Mouse (Mus musculus) embryonic facial prominence, embryonic 14.5 days (tissue): ENCODE data around the gene Rab5c. TPM values are rescaled to one million over a fixed set of nuclear protein-coding genes. Genes with fewer than 3 reads are reported as not detected.
A peak's percentile ranks its signal among the peaks of the same experiment; 100 is the strongest.

Source experiments
- ATAC-seq: fragments of 200-750 bp; cut with Nextera tagmentation; 2 replicates; pipeline ENCODE4 v1.8.0; 2017; ENCODE audit warnings: low read depth, moderate number of reproducible peaks, moderate TSS enrichment
- DNase-seq: peaks from one replicate; pipeline ENCODE4 v3.0.0-alpha.2; 2015; ENCODE audit warnings: low spot score
- H3K27ac ChIP-seq: fragments of 300-500 bp; sonication (generic); replicated peaks from 2 replicates; pipeline ENCODE4 v1.5.1; 2014; ENCODE audit warnings: low read depth, mild to moderate bottlenecking, low read length, moderate library complexity
- H3K27me3 ChIP-seq: fragments of 300-500 bp; sonication (generic); replicated peaks from 2 replicates; pipeline ENCODE4 v1.6.1; 2014; ENCODE audit warnings: low read length; ENCODE audit not compliant: control insufficient read depth, insufficient read depth
- H3K36me3 ChIP-seq: fragments of 300-500 bp; sonication (generic); 2 replicates; pipeline ENCODE4 v1.6.1; 2014; ENCODE audit warnings: low read length, mixed read lengths; ENCODE audit not compliant: control insufficient read depth, insufficient read depth
- H3K4me1 ChIP-seq: fragments of 300-500 bp; sonication (generic); 2 replicates; pipeline ENCODE4 v1.6.1; 2014; ENCODE audit warnings: antibody characterized with exemption, low read length; ENCODE audit not compliant: control insufficient read depth, insufficient read depth
- H3K4me2 ChIP-seq: fragments of 300-500 bp; sonication (generic); 2 replicates; pipeline ENCODE4 v1.6.1; 2014; ENCODE audit warnings: low read depth, mild to moderate bottlenecking, low read length, moderate library complexity, mixed read lengths
- H3K4me3 ChIP-seq: fragments of 300-500 bp; sonication (generic); 2 replicates; pipeline ENCODE4 v1.5.1; 2014; ENCODE audit warnings: low read depth, mild to moderate bottlenecking, low read length
- H3K9ac ChIP-seq: fragments of 300-500 bp; sonication (generic); 2 replicates; pipeline ENCODE4 v1.6.1; 2014; ENCODE audit warnings: low read depth, mild to moderate bottlenecking, low read length, moderate library complexity, mixed read lengths
- H3K9me3 ChIP-seq: fragments of 300-500 bp; sonication (generic); 2 replicates; pipeline ENCODE4 v1.6.1; 2016; ENCODE audit warnings: low read length; ENCODE audit not compliant: control insufficient read depth
- WGBS: fragments of 180-500 bp; shearing (Covaris S2); extraction: QIAGEN DNeasy Blood & Tissue Kit; methylation state at CpG from one replicate; pipeline ENCODE4 v1.1.7; 2014; 5-methylcytosine and 5-hydroxymethylcytosine counted together
- polyA plus RNA-seq: library from polyadenylated mRNA; unstranded; fragments of >200 nt; fragmentation: Nextera tagmentation; extraction: Ambion mirVana; gene quantifications from 2 replicates; pipeline ENCODE4 v1.2.1, GENCODE M21; 2014

The Rab5c gene
- polyA plus RNA-seq, 1 experiment from 2014 or later = 70.7 TPM

GRCm38 (mm10) chr11:100700710-100701109, 37.3 kb downstream of the Rab5c start:
- no peaks in the 10 kb centered on the region for H3K27me3 ChIP-seq
- no peak for DNase-seq
- 0 out of 2 replicates have a peak, but pooled peaks cover 3% of the 10 kb centered on the region for H3K4me1 ChIP-seq
- H3K9me3 ChIP-seq = no peaks in the 10 kb centered on the region
- H3K36me3 ChIP-seq = peaks cover 15% of the 10 kb centered on the region; the same call in 1 of the 2 replicates
- H3K27ac ChIP-seq = no peak overlapping the region
- peak overlapping the region; percentile 33; the same call in 1 of the 2 replicates for H3K4me3 ChIP-seq
- WGBS = 82% methylated on average over 3 of the region's 3 CpGs
- no peak overlapping the region for H3K9ac ChIP-seq
- H3K4me2 ChIP-seq = peak overlapping the region; percentile 51
- no peak for ATAC-seq

DNA sequence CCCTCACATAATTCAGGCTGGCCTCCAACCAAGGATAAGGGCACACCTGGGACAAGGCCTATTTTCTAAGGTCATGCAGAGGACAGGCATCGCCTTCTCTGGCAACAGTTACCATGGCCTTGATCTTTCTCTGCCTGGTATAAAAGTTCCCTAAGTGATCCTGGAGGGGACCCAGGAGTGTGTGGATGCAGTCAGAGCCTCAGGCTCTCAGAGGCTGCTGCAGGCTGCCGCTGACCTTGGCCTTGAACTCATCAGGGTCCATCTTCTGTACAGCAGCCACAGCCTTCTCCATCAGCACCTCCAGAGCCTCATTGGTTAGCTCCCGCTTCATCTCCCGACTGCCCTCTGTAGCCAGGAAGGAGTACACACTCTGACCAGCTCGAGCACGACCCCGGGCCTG, 40.1 kb downstream of the Rab5c start:
- no peak for DNase-seq
- Histone ChIP-seq H3K4me2 (no peak overlapping the region), H3K27ac (no peak overlapping the region), H3K4me3 (no peak overlapping the region), H3K9ac (no peak overlapping the region; the same call in 1 of the 2 replicates), H3K36me3 (no peaks in the 10 kb centered on the region), H3K27me3 (peaks cover under 1% of the 10 kb centered on the region; the same call in 1 of the 2 replicates), H3K9me3 (no peaks in the 10 kb centered on the region), H3K4me1 (0 out of 2 replicates have a peak, but pooled peaks cover 3% of the 10 kb centered on the region)
- ATAC-seq = no peak
- WGBS = 62% methylated on average over 7 of the region's 7 CpGs

GRCm38 (mm10) chr11:100694926-100695325, 43.1 kb downstream of the Rab5c start:
- Histone ChIP-seq H3K9me3 (no peaks in the 10 kb centered on the region), H3K9ac (no peak overlapping the region), H3K27me3 (peaks cover 22% of the 10 kb centered on the region; the same call in 1 of the 2 replicates), H3K27ac (no peak overlapping the region), H3K36me3 (no peaks in the 10 kb centered on the region), H3K4me2 (no peak overlapping the region), H3K4me3 (no peak overlapping the region), H3K4me1 (0 out of 2 replicates have a peak, but pooled peaks cover 4% of the 10 kb centered on the region)
- 24% methylated on average over 5 of the region's 5 CpGs for WGBS
- ATAC-seq = peak; percentile 70; the same call in 1 of the 2 replicates
- no peak for DNase-seq

DNA sequence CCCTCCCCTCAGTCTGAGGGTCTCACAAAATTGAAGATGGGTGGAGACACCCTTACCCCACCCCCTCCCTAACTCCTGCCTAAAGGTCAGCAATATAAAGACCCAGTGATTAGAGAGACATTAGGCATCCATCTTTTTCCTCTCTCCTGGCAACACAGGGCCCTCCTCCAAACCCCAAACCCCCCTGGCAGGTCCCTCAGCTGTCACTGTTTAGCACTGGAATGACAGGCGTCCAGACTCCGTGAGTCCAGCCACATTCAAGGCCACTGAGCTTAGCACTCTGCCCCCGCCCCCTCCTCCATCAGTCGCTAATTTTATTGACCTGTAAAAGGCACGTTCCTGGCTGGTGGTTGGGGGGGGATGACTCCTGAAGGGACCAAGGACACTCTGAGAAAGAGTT, 44.9 kb downstream of the Rab5c start:
- whole genome bisulfite sequencing = 26% methylated on average over 5 of the region's 5 CpGs
- Histone ChIP-seq H3K4me3 (no peak overlapping the region), H3K9me3 (no peaks in the 10 kb centered on the region), H3K4me1 (0 out of 2 replicates have a peak, but pooled peaks cover 4% of the 10 kb centered on the region), H3K27me3 (peaks cover 22% of the 10 kb centered on the region; the same call in 1 of the 2 replicates), H3K4me2 (no peak overlapping the region), H3K9ac (no peak overlapping the region), H3K36me3 (no peaks in the 10 kb centered on the region), H3K27ac (no peak overlapping the region)
- no peak for DNase-seq
- no peak for ATAC-seq

GRCm38 (mm10) chr11:100692164-100692616, 45.8 kb downstream of the Rab5c start, which contains the start of gene Zfp385c:
TSS of gene Zfp385c (minus strand) at chr11:100692455.
- Histone ChIP-seq H3K27ac (no peak within 1 kb of the TSS), H3K9ac (peak within 1 kb of the TSS; percentile 50), H3K4me3 (peak within 1 kb of the TSS; percentile 39), H3K4me1 (0 out of 2 replicates have a peak, but pooled peaks cover 4% of the 10 kb centered on the region), H3K4me2 (peak within 1 kb of the TSS; percentile 63), H3K27me3 (peaks cover 22% of the 10 kb centered on the region; the same call in 1 of the 2 replicates), H3K36me3 (no peaks in the 10 kb centered on the region), H3K9me3 (no peaks in the 10 kb centered on the region)
- 1% methylated on average over 22 of the region's 23 CpGs for WGBS
- ATAC-seq (no peak), DNase-seq (no peak)

- ATAC-seq = no peak
- 60% methylated on average over 7 of the region's 7 CpGs for WGBS
- peaks cover 22% of the 10 kb centered on the region; the same call in 1 of the 2 replicates for H3K27me3 ChIP-seq
- H3K27ac ChIP-seq = no peak overlapping the region
- no peak overlapping the region for H3K4me2 ChIP-seq
- 0 out of 2 replicates have a peak, but pooled peaks cover 4% of the 10 kb centered on the region for H3K4me1 ChIP-seq
- H3K36me3 ChIP-seq = no peaks in the 10 kb centered on the region
- H3K9me3 ChIP-seq = no peaks in the 10 kb centered on the region
- H3K4me3 ChIP-seq = no peak overlapping the region
- no peak for DNase-seq
- H3K9ac ChIP-seq = no peak overlapping the region
These were observed 47.6 kb downstream of the Rab5c start for GRCm38 (mm10) chr11:100690389-100690788.

- no peaks in the 10 kb centered on the region for H3K9me3 ChIP-seq
- 0 out of 2 replicates have a peak, but pooled peaks cover 4% of the 10 kb centered on the region for H3K4me1 ChIP-seq
- no peak overlapping the region for H3K4me3 ChIP-seq
- no peak overlapping the region for H3K4me2 ChIP-seq
- 61% methylated on average over 4 of the region's 4 CpGs for WGBS
- H3K9ac ChIP-seq = no peak overlapping the region
- no peak overlapping the region for H3K27ac ChIP-seq
- ATAC-seq = no peak
- no peak for DNase-seq
- no peaks in the 10 kb centered on the region for H3K36me3 ChIP-seq
- peaks cover 22% of the 10 kb centered on the region; the same call in 1 of the 2 replicates for H3K27me3 ChIP-seq
These were observed 49.6 kb downstream of the Rab5c start for GRCm38 (mm10) chr11:100688443-100688842.

DNA sequence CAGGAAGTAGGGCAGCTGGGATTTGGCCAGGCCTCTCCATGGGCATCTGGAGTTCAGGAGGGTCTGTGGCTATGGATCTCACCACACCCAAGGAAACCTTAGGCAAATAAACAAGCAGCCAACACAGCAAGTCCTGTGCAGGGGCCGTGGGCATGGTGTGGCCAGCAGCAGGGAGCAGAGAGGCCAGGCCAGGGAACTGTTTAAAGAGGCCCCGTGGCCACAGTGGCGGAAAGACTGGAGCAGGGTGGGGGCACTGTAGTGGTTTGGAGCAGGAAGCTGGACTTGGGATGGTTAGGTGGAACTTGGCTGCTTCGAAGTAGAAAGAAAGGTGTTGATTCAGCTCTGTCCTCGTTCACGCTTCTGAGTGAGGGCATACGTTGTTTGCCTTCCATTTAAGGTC, 50.8 kb downstream of the Rab5c start:
- H3K4me3 ChIP-seq = no peak overlapping the region
- H3K27me3 ChIP-seq = peaks cover 15% of the 10 kb centered on the region; the same call in 1 of the 2 replicates
- no peaks in the 10 kb centered on the region for H3K36me3 ChIP-seq
- no peak for DNase-seq
- WGBS = 69% methylated on average over 7 of the region's 7 CpGs
- H3K27ac ChIP-seq = no peak overlapping the region
- H3K9ac ChIP-seq = no peak overlapping the region
- peak; percentile 15; the same call in 1 of the 2 replicates for ATAC-seq
- H3K4me2 ChIP-seq = no peak overlapping the region
- H3K9me3 ChIP-seq = no peaks in the 10 kb centered on the region
- H3K4me1 ChIP-seq = no peaks in the 10 kb centered on the region

GRCm38 (mm10) chr11:100685371-100685770, 52.6 kb downstream of the Rab5c start:
- Histone ChIP-seq H3K9ac (no peak overlapping the region), H3K36me3 (no peaks in the 10 kb centered on the region), H3K27me3 (no peaks in the 10 kb centered on the region), H3K9me3 (no peaks in the 10 kb centered on the region), H3K4me2 (no peak overlapping the region), H3K27ac (no peak overlapping the region), H3K4me3 (no peak overlapping the region), H3K4me1 (no peaks in the 10 kb centered on the region)
- 68% methylated on average over 2 of the region's 3 CpGs for WGBS
- ATAC-seq = no peak
- DNase-seq = no peak
